Mouse (Mus musculus): Measurements from ENCODE around the gene Atp6v0b.

DNA sequence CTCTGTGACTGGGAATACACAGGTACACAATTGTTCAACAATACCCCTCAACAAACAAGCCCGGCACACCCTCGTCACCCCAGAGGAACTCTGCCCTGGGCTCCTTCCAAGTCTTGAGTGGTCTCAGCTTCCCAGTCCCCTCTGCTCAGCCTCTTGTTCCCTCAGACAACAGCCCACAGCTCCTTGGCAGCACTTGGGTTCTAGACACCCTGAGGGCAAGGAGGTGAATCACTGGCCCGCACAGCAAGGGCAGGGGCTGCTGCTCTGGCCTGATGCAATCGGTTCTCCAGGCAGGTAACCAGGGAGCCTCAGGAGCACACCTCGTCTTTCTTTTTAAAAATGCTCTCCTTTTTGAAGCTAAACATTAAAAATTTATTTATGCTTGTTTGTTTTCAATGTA lies 46.1 kb upstream of the Atp6v0b start:
- TF ChIP-seq CTCF (IDR thresholded peaks at IDR 0.05; ENCODE audit: low read depth) (no peak), EP300 (IDR thresholded peaks at IDR 0.05; ENCODE audit: low read depth) (no peak)

Measured in heart, postnatal 0 days (tissue).